Mouse (Mus musculus) WW6 (cell line): ENCODE measurements around the gene Dock8.

Experiments
- DNase-seq: peaks from one replicate; pipeline ENCODE4 v3.0.0-alpha.2; 2013; ENCODE audit warnings: low read depth, low spot score

Dock8 gene

DNA sequence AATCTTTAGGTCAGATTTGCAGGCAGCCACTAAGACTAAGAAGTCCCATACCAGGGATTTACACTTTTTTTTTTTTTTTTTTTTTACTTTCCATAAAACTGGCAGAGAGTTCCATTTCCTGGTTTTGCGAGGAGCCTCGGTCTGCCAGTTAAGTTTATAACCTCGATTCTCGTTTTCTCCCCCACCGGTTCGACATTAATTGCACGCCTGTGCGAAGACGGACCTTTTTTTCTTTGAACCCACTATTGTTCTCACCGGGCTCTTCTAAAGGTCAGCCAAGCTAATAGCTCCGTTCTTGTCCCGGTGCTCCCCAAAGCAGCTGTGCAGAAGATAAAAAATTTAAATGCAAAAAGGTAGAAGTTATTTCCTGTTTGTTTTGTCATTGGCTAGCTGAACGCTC lies 249.9 kb downstream of the Dock8 start:
- DNase-seq: no peak

GRCm38 (mm10) chr19:25251610-25252140 lies 252.3 kb downstream of the Dock8 start:
- no peak for DNase-seq
